Mouse (Mus musculus): ENCODE measurements at regions not wholly inside any gene's neighbourhood (a gene's known extent, or its start where the extent isn't known, plus 50 kb on each side); places are given as distances from the start of the nearest gene placed in this dataset.

DNA sequence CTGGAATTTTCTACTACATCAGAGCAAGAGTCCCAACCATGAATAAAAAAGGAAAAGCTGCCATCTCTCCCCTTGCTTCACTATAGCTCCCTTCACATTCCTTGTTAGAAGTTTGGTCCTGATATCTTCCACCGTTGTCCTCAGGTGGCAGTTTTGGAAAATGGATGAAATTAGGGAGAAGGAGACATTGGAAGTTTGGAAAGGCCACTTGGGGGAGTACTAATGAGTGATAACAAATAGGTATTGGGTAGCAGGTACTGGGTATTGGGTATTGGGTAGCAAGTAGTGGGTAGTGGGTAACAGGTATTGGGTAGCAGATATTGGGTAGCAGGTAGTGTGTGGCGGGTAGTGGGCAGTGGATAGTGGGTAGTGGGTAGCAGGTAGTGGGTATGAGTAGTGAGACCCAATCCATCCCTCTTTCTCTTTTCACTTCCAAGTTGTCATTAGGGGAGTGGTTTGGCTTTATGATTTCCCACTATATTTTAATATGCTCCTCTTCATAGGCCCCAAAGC, 285.8 kb upstream of the Myo3a start:
- no peak for ATAC-seq (replicated peaks; ENCODE audit: insufficient number of reproducible peaks, low FRiP score, low TSS enrichment, low read depth)
- no peaks in the 10 kb centered on the region for H3K27me3 ChIP-seq (ENCODE audit: control insufficient read depth, insufficient read depth, low read length)
- H3K4me3 ChIP-seq (ENCODE audit: low read depth, low read length): no peak overlapping the region
- no peaks in the 10 kb centered on the region for H3K4me1 ChIP-seq (ENCODE audit: control insufficient read depth, insufficient read depth, low read length)
- H3K36me3 ChIP-seq (replicated peaks; ENCODE audit: control insufficient read depth, insufficient read depth, low read depth, low read length): no peaks in the 10 kb centered on the region
- H3K27ac ChIP-seq (replicated peaks; ENCODE audit: low read depth, low read length): no peak overlapping the region
- DNase-seq (ENCODE audit: low spot score): no peak
- no peak overlapping the region for H3K4me2 ChIP-seq (ENCODE audit: low read depth, low read length)
- no peak overlapping the region for H3K9ac ChIP-seq (replicated peaks; ENCODE audit: low read length)
- H3K9me3 ChIP-seq (replicated peaks; ENCODE audit: control insufficient read depth, low read length): no peaks in the 10 kb centered on the region
- 74% methylated on average over 2 of the region's 2 CpGs for WGBS

DNA sequence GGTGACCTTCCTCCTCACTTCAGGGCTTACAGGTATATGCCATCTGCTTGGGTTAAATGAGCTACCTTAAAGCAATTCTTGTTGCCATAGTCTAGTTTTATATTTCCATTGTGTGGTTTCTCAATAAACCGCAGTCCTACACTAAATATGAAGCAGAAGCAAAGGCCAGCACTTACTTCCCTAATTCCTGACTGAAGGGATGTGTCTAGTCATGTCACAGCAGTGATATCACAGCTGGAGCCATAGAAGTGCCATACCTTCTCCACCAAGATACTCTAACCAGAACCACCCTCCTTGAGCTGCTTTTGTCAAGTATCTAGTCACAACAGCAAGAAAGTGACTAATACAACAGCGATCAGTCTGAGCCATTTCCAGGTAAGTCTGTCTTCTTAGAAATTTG, 283.6 kb upstream of the Myo3a start:
- DNase-seq (ENCODE audit: low spot score): no peak
- H3K36me3 ChIP-seq (replicated peaks; ENCODE audit: control insufficient read depth, insufficient read depth, low read depth, low read length): no peaks in the 10 kb centered on the region
- no peak overlapping the region for H3K4me3 ChIP-seq (ENCODE audit: low read depth, low read length)
- no peak overlapping the region for H3K4me2 ChIP-seq (ENCODE audit: low read depth, low read length)
- no peaks in the 10 kb centered on the region for H3K9me3 ChIP-seq (replicated peaks; ENCODE audit: control insufficient read depth, low read length)
- no peak overlapping the region for H3K9ac ChIP-seq (replicated peaks; ENCODE audit: low read length)
- ATAC-seq (replicated peaks; ENCODE audit: insufficient number of reproducible peaks, low FRiP score, low TSS enrichment, low read depth): no peak
- 84% methylated on average over 2 of the region's 2 CpGs for WGBS
- H3K4me1 ChIP-seq (ENCODE audit: control insufficient read depth, insufficient read depth, low read length): no peaks in the 10 kb centered on the region
- H3K27me3 ChIP-seq (ENCODE audit: control insufficient read depth, insufficient read depth, low read length): no peaks in the 10 kb centered on the region
- no peak overlapping the region for H3K27ac ChIP-seq (replicated peaks; ENCODE audit: low read depth, low read length)

DNA sequence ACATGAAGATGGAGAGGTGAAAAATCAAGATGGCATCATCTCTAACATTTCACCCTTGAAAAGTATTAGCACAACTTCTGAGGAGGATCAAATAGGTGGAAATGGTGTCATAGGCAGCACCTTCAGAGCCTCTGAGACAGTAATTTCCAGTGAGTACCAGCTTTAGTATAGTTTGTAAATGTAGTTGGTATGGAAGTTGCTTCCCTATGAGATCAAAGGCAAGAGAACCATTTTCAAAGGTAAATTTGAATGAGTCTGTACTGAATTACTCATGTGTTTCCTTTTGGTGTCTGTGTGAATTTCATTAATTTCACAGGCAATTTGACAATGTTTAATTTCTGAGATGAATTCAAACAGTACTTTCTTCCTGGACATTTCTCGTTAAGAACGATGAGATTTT, 280.8 kb upstream of the Myo3a start:
- ATAC-seq (replicated peaks; ENCODE audit: insufficient number of reproducible peaks, low FRiP score, low TSS enrichment, low read depth): no peak
- no peak overlapping the region for H3K27ac ChIP-seq (replicated peaks; ENCODE audit: low read depth, low read length)
- H3K27me3 ChIP-seq (ENCODE audit: control insufficient read depth, insufficient read depth, low read length): no peaks in the 10 kb centered on the region
- H3K4me1 ChIP-seq (ENCODE audit: control insufficient read depth, insufficient read depth, low read length): no peaks in the 10 kb centered on the region
- no peak overlapping the region for H3K4me3 ChIP-seq (ENCODE audit: low read depth, low read length)
- H3K36me3 ChIP-seq (replicated peaks; ENCODE audit: control insufficient read depth, insufficient read depth, low read depth, low read length): no peaks in the 10 kb centered on the region
- no peak overlapping the region for H3K9ac ChIP-seq (replicated peaks; ENCODE audit: low read length)
- H3K4me2 ChIP-seq (ENCODE audit: low read depth, low read length): no peak overlapping the region
- whole genome bisulfite sequencing: 82% methylated on average over 2 of the region's 2 CpGs
- H3K9me3 ChIP-seq (replicated peaks; ENCODE audit: control insufficient read depth, low read length): no peaks in the 10 kb centered on the region
- DNase-seq (ENCODE audit: low spot score): no peak

DNA sequence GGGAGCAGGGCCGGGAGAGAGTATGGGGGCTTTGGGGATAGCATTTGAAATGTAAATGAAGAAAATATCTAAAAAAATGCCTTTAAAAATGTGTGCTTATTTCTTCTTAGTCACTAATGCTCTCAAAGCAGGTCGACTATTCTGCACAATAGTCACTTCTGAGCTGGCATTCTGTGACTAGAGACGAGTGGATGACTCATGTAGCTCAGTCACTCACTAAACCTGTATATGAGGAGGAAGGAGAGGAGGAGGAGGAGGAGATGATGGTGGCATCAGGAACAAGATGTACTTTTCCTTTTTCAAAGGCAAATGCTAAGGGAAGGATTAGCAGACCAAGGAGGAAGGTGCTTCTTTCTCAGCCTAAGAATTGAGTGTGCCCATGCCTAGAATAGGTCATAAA, 276.0 kb upstream of the Myo3a start:
- ATAC-seq (replicated peaks; ENCODE audit: insufficient number of reproducible peaks, low FRiP score, low TSS enrichment, low read depth) (no peak), DNase-seq (ENCODE audit: low spot score) (no peak)
- Histone ChIP-seq H3K9ac (replicated peaks; ENCODE audit: low read length) (no peak overlapping the region), H3K4me1 (ENCODE audit: control insufficient read depth, insufficient read depth, low read length) (no peaks in the 10 kb centered on the region), H3K27ac (replicated peaks; ENCODE audit: low read depth, low read length) (no peak overlapping the region), H3K4me3 (ENCODE audit: low read depth, low read length) (no peak overlapping the region), H3K36me3 (replicated peaks; ENCODE audit: control insufficient read depth, insufficient read depth, low read depth, low read length) (no peaks in the 10 kb centered on the region), H3K9me3 (replicated peaks; ENCODE audit: control insufficient read depth, low read length) (no peaks in the 10 kb centered on the region), H3K4me2 (ENCODE audit: low read depth, low read length) (no peak overlapping the region), H3K27me3 (ENCODE audit: control insufficient read depth, insufficient read depth, low read length) (no peaks in the 10 kb centered on the region)
- 73% methylated on average over 3 of the region's 3 CpGs for WGBS

DNA sequence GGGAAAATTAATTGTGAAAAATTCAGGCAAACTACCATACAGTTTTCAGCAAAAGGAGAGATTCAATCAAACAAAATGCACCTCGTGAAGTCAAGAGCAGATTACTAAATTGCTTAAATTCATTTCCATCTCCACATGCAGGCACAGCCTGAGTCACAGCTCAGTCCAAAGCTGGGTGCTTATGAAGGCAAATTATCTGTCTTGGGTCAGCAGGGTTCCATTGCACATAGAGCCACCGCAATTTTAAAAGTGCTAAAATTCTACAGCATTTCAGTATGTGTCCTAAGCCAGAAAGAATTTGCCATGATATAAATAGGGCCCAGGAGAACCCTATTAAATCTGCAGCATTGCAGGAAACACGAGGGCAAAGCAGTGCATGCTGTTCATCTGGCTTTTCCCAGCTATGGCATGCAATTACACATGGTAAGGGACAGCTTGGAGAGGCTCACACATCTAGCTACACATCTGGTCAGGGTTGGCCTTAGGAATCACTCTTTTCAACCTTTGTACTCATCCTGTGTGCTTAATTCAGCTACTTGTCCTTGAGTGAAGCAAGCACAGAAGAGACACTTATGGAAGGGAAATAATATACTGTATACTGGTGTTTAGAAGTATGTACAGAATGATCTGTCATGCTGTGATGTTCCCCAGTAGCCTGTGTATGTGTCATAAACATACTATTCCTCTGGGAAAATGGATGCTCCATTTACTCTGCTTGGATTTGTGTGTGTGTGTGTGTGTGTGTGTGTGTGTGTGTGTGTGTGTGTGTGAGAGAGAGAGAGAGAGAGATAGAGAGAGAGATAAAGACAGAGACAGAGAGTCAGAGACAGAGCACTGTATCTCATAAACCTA, 271.0 kb upstream of the Myo3a start:
- Histone ChIP-seq H3K9me3 (replicated peaks; ENCODE audit: control insufficient read depth, low read length) (no peaks in the 10 kb centered on the region), H3K4me3 (ENCODE audit: low read depth, low read length) (no peak overlapping the region), H3K27me3 (ENCODE audit: control insufficient read depth, insufficient read depth, low read length) (no peaks in the 10 kb centered on the region), H3K4me2 (ENCODE audit: low read depth, low read length) (no peak overlapping the region), H3K36me3 (replicated peaks; ENCODE audit: control insufficient read depth, insufficient read depth, low read depth, low read length) (no peaks in the 10 kb centered on the region), H3K4me1 (ENCODE audit: control insufficient read depth, insufficient read depth, low read length) (no peaks in the 10 kb centered on the region), H3K27ac (replicated peaks; ENCODE audit: low read depth, low read length) (no peak overlapping the region), H3K9ac (replicated peaks; ENCODE audit: low read length) (no peak overlapping the region)
- 69% methylated on average over 3 of the region's 3 CpGs for WGBS
- DNase-seq (ENCODE audit: low spot score): no peak
- no peak for ATAC-seq (replicated peaks; ENCODE audit: insufficient number of reproducible peaks, low FRiP score, low TSS enrichment, low read depth)

DNA sequence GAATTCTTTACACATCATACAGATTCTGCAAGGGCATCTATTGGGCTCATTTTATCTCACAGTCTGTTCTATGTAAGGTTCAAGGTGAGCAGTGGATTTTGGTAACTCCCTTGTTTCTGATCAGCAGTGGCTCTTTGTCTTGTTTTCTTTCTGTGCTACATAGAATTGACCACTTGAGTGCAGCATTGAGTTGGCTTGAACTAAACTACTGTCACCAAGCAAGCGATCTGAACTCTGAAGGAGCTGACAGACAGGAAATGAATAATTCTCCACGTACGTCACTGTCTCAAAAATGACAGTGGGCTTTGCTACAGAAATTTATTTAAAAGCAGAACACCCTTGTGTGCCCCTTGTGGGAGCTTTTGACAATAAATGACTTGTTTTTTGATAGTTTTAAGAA, 268.9 kb upstream of the Myo3a start:
- no peaks in the 10 kb centered on the region for H3K9me3 ChIP-seq (replicated peaks; ENCODE audit: control insufficient read depth, low read length)
- DNase-seq (ENCODE audit: low spot score) (peak; percentile 81), ATAC-seq (replicated peaks; ENCODE audit: insufficient number of reproducible peaks, low FRiP score, low TSS enrichment, low read depth) (peak; percentile 49)
- H3K36me3 ChIP-seq (replicated peaks; ENCODE audit: control insufficient read depth, insufficient read depth, low read depth, low read length): no peaks in the 10 kb centered on the region
- 0% methylated on average over 3 of the region's 3 CpGs for WGBS
- H3K27ac ChIP-seq (replicated peaks; ENCODE audit: low read depth, low read length): no peak overlapping the region
- H3K27me3 ChIP-seq (ENCODE audit: control insufficient read depth, insufficient read depth, low read length): no peaks in the 10 kb centered on the region
- no peak overlapping the region for H3K4me3 ChIP-seq (ENCODE audit: low read depth, low read length)
- H3K4me1 ChIP-seq (ENCODE audit: control insufficient read depth, insufficient read depth, low read length): no peaks in the 10 kb centered on the region
- no peak overlapping the region for H3K4me2 ChIP-seq (ENCODE audit: low read depth, low read length)
- no peak overlapping the region for H3K9ac ChIP-seq (replicated peaks; ENCODE audit: low read length)

DNA sequence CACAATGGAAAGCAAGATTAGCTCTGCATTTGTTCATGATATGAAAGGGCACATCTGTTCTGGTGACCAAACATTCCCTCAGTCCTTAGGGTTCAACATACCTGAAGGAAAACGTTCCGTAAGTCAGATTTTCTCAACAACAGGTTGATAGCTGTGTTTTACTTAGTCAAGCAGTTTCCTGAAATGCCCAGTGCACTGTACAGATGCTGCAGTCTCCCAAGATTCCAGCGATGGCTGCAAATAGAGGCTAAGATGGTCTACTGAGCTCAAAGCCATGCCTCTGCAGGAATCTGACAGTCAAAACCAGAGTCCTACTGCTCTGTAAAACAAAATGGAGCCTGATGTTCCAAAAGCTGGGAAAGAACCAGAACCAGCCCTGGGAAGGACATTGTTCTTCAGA, 268.5 kb upstream of the Myo3a start:
- DNase-seq (ENCODE audit: low spot score): no peak
- Histone ChIP-seq H3K4me2 (ENCODE audit: low read depth, low read length) (no peak overlapping the region), H3K9ac (replicated peaks; ENCODE audit: low read length) (no peak overlapping the region), H3K27ac (replicated peaks; ENCODE audit: low read depth, low read length) (no peak overlapping the region), H3K36me3 (replicated peaks; ENCODE audit: control insufficient read depth, insufficient read depth, low read depth, low read length) (no peaks in the 10 kb centered on the region), H3K27me3 (ENCODE audit: control insufficient read depth, insufficient read depth, low read length) (no peaks in the 10 kb centered on the region), H3K4me3 (ENCODE audit: low read depth, low read length) (no peak overlapping the region), H3K9me3 (replicated peaks; ENCODE audit: control insufficient read depth, low read length) (no peaks in the 10 kb centered on the region), H3K4me1 (ENCODE audit: control insufficient read depth, insufficient read depth, low read length) (no peaks in the 10 kb centered on the region)
- WGBS: 57% methylated on average over 3 of the region's 3 CpGs
- ATAC-seq (replicated peaks; ENCODE audit: insufficient number of reproducible peaks, low FRiP score, low TSS enrichment, low read depth): no peak; the same call in 1 of the 2 replicates

DNA sequence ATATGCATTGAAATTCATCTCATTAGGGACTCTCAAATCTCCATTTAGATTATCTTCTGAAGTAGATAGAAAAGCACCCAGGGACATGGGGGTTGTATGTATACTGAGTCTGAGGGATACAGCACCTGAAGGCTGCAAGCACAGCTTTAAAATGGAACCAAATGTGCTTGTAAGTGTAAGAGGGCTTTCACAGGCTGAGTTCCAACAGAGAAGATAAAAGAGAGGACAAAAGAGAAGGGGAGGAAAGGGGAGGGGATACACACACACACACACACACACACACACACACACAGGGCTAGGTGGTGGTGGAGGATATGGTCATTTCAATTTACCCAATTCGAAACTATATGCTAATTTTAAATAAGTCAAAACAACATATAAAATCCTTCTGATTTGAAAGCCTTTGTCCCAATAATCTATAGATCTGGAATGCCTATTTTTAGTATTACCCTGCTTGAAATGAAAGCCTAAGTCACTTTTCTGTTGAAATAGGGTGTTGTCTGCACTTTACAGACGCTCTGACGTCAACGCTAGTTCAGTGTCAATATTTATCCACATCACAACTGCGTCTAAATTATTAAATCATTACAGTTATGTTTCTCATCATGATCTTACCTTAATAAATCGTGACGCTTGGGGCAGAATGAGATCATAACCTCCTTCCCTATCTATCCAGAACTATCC, 263.8 kb upstream of the Myo3a start:
- Histone ChIP-seq H3K27me3 (ENCODE audit: control insufficient read depth, insufficient read depth, low read length) (no peaks in the 10 kb centered on the region), H3K9me3 (replicated peaks; ENCODE audit: control insufficient read depth, low read length) (no peaks in the 10 kb centered on the region), H3K4me1 (ENCODE audit: control insufficient read depth, insufficient read depth, low read length) (no peaks in the 10 kb centered on the region), H3K9ac (replicated peaks; ENCODE audit: low read length) (no peak overlapping the region), H3K4me3 (ENCODE audit: low read depth, low read length) (no peak overlapping the region), H3K4me2 (ENCODE audit: low read depth, low read length) (peak overlapping the region; percentile 30; the same call in 1 of the 2 replicates), H3K27ac (replicated peaks; ENCODE audit: low read depth, low read length) (no peak overlapping the region; the same call in 1 of the 2 replicates), H3K36me3 (replicated peaks; ENCODE audit: control insufficient read depth, insufficient read depth, low read depth, low read length) (no peaks in the 10 kb centered on the region)
- 16% methylated on average over 7 of the region's 7 CpGs for WGBS
- no peak for ATAC-seq (replicated peaks; ENCODE audit: insufficient number of reproducible peaks, low FRiP score, low TSS enrichment, low read depth)
- DNase-seq (ENCODE audit: low spot score): no peak

Data from embryonic facial prominence, embryonic 11.5 days (tissue).